Mouse (Mus musculus): ENCODE data around the gene Rbp2. TPM values are rescaled to one million over a fixed set of nuclear protein-coding genes. Genes with fewer than 3 reads are reported as not detected.

The Rbp2 gene
- polyA plus RNA-seq, 1 experiment from 2014 or later: 0.27 TPM

DNA sequence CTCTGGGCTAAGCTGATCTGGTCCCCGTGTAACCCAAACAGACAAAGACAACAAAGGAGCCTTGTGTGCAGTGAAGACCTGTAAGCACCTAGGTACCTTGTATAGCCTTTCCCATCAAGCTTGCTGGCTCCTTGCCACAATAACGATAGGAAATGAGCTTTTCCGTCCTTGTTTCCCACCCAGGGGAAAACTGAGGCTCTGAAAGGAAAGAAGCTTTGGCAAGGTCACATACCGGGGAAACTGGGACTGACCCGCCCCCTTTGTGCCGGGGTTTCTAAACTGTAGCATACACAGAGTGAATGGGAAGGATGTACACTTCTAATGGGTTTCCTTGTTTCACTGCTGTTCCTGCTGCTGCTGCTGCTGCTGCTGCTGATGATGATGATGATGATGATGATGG lies 12.1 kb downstream of the Rbp2 start:
- Histone ChIP-seq H3K9me3 (replicated peaks; ENCODE audit: control insufficient read depth, low read length) (no peaks in the 10 kb centered on the region), H3K36me3 (ENCODE audit: control insufficient read depth, insufficient read depth, low read length) (no peaks in the 10 kb centered on the region), H3K9ac (ENCODE audit: low read depth, low read length) (no peak overlapping the region), H3K4me3 (ENCODE audit: low read depth, low read length) (no peak overlapping the region), H3K4me1 (ENCODE audit: control insufficient read depth, insufficient read depth, low read length) (peaks cover 7% of the 10 kb centered on the region; the same call in 1 of the 2 replicates), H3K27ac (ENCODE audit: low read depth, low read length) (no peak overlapping the region), H3K4me2 (no peak overlapping the region), H3K27me3 (ENCODE audit: control insufficient read depth, insufficient read depth, low read length) (no peaks in the 10 kb centered on the region)
- ATAC-seq (replicated peaks; ENCODE audit: insufficient number of reproducible peaks, low FRiP score, low TSS enrichment): no peak
- WGBS (ENCODE audit: insufficient replicate concordance): 57% methylated on average over 6 of the region's 6 CpGs

DNA sequence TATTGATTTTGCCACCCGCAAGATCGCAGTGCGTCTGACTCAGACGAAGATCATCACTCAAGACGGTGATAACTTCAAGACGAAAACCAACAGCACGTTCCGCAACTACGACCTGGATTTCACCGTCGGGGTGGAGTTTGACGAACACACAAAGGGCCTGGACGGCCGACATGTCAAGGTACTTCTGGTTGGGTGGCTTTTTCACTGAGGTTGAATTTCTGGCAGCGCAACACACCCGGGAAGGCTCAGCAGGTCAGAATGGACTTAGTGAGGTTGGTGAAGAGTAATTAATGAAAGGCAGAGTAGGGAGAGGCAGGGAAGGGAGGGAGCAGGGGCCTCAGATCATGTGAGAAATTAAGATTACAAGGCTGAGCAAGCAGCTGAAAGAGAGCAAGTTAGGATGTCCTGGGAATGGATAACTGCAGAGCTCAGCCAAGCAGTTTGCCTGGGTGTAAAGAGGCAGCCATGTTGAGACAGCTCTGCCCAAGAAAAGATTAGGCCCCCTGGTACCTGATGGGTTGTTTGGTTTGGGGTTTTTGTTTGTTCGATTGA lies 12.9 kb downstream of the Rbp2 start:
- no peak overlapping the region for H3K27ac ChIP-seq (ENCODE audit: low read depth, low read length)
- H3K4me1 ChIP-seq (ENCODE audit: control insufficient read depth, insufficient read depth, low read length): peaks cover 7% of the 10 kb centered on the region; the same call in 1 of the 2 replicates
- H3K4me3 ChIP-seq (ENCODE audit: low read depth, low read length): no peak overlapping the region
- no peak for ATAC-seq (replicated peaks; ENCODE audit: insufficient number of reproducible peaks, low FRiP score, low TSS enrichment)
- no peak overlapping the region for H3K4me2 ChIP-seq
- H3K9me3 ChIP-seq (replicated peaks; ENCODE audit: control insufficient read depth, low read length): no peaks in the 10 kb centered on the region
- no peaks in the 10 kb centered on the region for H3K36me3 ChIP-seq (ENCODE audit: control insufficient read depth, insufficient read depth, low read length)
- H3K27me3 ChIP-seq (ENCODE audit: control insufficient read depth, insufficient read depth, low read length): no peaks in the 10 kb centered on the region
- 77% methylated on average over 17 of the region's 17 CpGs for WGBS (ENCODE audit: insufficient replicate concordance)
- no peak overlapping the region for H3K9ac ChIP-seq (ENCODE audit: low read depth, low read length)

GRCm38 (mm10) chr9:98499601-98500000 lies 13.7 kb downstream of the Rbp2 start:
- ATAC-seq (replicated peaks; ENCODE audit: insufficient number of reproducible peaks, low FRiP score, low TSS enrichment): no peak
- Histone ChIP-seq H3K27me3 (ENCODE audit: control insufficient read depth, insufficient read depth, low read length) (no peaks in the 10 kb centered on the region), H3K9ac (ENCODE audit: low read depth, low read length) (no peak overlapping the region), H3K36me3 (ENCODE audit: control insufficient read depth, insufficient read depth, low read length) (no peaks in the 10 kb centered on the region), H3K9me3 (replicated peaks; ENCODE audit: control insufficient read depth, low read length) (no peaks in the 10 kb centered on the region), H3K4me3 (ENCODE audit: low read depth, low read length) (no peak overlapping the region), H3K27ac (ENCODE audit: low read depth, low read length) (no peak overlapping the region), H3K4me2 (no peak overlapping the region), H3K4me1 (ENCODE audit: control insufficient read depth, insufficient read depth, low read length) (peaks cover 7% of the 10 kb centered on the region; the same call in 1 of the 2 replicates)
- WGBS (ENCODE audit: insufficient replicate concordance): 81% methylated on average over 5 of the region's 5 CpGs

GRCm38 (mm10) chr9:98507480-98507879 lies 21.6 kb downstream of the Rbp2 start:
- no peaks in the 10 kb centered on the region for H3K36me3 ChIP-seq (ENCODE audit: control insufficient read depth, insufficient read depth, low read length)
- no peak overlapping the region for H3K27ac ChIP-seq (ENCODE audit: low read depth, low read length)
- ATAC-seq (replicated peaks; ENCODE audit: insufficient number of reproducible peaks, low FRiP score, low TSS enrichment): no peak
- WGBS (ENCODE audit: insufficient replicate concordance): 61% methylated on average over 6 of the region's 6 CpGs
- H3K4me3 ChIP-seq (ENCODE audit: low read depth, low read length): no peak overlapping the region
- no peak overlapping the region for H3K4me2 ChIP-seq
- H3K4me1 ChIP-seq (ENCODE audit: control insufficient read depth, insufficient read depth, low read length): no peaks in the 10 kb centered on the region
- H3K9ac ChIP-seq (ENCODE audit: low read depth, low read length): no peak overlapping the region
- no peaks in the 10 kb centered on the region for H3K27me3 ChIP-seq (ENCODE audit: control insufficient read depth, insufficient read depth, low read length)
- no peaks in the 10 kb centered on the region for H3K9me3 ChIP-seq (replicated peaks; ENCODE audit: control insufficient read depth, low read length)

- Histone ChIP-seq H3K4me2 (no peak overlapping the region), H3K27me3 (ENCODE audit: control insufficient read depth, insufficient read depth, low read length) (no peaks in the 10 kb centered on the region), H3K36me3 (ENCODE audit: control insufficient read depth, insufficient read depth, low read length) (no peaks in the 10 kb centered on the region), H3K27ac (ENCODE audit: low read depth, low read length) (no peak overlapping the region), H3K4me3 (ENCODE audit: low read depth, low read length) (no peak overlapping the region), H3K9me3 (replicated peaks; ENCODE audit: control insufficient read depth, low read length) (no peaks in the 10 kb centered on the region), H3K4me1 (ENCODE audit: control insufficient read depth, insufficient read depth, low read length) (no peaks in the 10 kb centered on the region), H3K9ac (ENCODE audit: low read depth, low read length) (no peak overlapping the region)
- WGBS (ENCODE audit: insufficient replicate concordance): 82% methylated on average over 6 of the region's 6 CpGs
- no peak for ATAC-seq (replicated peaks; ENCODE audit: insufficient number of reproducible peaks, low FRiP score, low TSS enrichment)
Measured at GRCm38 (mm10) chr9:98510363-98511055, 24.6 kb downstream of the Rbp2 start.

DNA sequence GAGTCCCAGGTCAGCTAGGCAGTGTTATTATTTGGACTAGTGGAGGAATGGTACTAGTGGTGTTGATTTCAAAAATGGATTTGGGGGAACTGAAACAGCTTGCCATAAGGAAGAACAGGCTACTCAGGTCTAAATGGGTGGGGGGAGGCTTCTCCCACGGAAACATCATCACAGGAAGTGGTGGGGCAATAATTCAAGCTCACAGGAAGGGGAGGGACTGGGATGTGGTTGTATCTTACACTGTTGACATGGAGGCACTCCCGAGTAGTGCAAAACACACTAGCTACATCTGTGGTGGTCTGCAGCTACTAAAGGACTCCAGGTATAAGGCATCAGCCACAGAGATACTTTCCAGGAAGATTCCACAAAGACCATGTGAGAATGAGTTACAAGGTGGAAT lies 38.0 kb downstream of the Rbp2 start:
- no peak for ATAC-seq (replicated peaks; ENCODE audit: insufficient number of reproducible peaks, low FRiP score, low TSS enrichment)
- H3K9me3 ChIP-seq (replicated peaks; ENCODE audit: control insufficient read depth, low read length): no peaks in the 10 kb centered on the region
- H3K27ac ChIP-seq (ENCODE audit: low read depth, low read length): no peak overlapping the region
- H3K4me2 ChIP-seq: no peak overlapping the region
- no peaks in the 10 kb centered on the region for H3K36me3 ChIP-seq (ENCODE audit: control insufficient read depth, insufficient read depth, low read length)
- H3K4me1 ChIP-seq (ENCODE audit: control insufficient read depth, insufficient read depth, low read length): no peaks in the 10 kb centered on the region
- H3K4me3 ChIP-seq (ENCODE audit: low read depth, low read length): no peak overlapping the region
- H3K9ac ChIP-seq (ENCODE audit: low read depth, low read length): no peak overlapping the region
- H3K27me3 ChIP-seq (ENCODE audit: control insufficient read depth, insufficient read depth, low read length): no peaks in the 10 kb centered on the region
- 59% methylated on average over 2 of the region's 2 CpGs for WGBS (ENCODE audit: insufficient replicate concordance)

DNA sequence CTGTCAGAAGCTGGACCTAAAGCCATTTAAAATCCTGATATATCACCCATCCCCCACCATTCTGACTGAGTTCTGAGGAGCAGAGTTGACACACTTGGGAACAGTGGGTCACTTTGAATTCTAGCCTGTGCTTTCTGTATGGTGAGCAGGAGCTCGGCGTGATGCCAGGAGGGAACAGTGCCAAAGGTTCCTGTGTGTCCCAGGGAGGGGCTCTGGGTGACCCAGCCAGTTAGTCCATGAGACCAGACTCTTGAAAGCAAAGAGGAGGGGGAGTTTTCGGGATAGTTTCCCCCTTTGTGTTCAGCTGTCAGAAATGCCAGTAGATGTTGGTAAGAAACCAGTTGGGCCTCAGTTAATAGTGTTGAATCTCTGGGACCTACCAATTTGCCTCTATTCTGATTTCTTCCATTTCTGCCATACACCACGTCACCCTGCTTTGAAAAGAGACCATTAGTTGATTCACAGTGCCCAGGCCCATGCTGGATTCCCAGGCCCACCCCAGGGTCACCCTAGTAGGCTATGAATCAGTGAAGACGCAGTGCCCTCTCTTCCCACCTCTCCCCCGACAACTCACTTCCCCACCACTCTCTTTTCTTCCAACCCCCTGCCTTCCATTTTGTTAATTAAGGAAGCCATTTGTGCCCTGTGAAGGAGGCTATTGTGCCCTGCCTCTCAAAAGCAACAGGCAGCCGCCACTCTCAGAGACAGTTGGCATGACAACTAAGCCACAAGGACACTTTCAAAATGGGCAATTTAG lies 39.0 kb downstream of the Rbp2 start:
- Histone ChIP-seq H3K4me3 (ENCODE audit: low read depth, low read length) (no peak overlapping the region), H3K36me3 (ENCODE audit: control insufficient read depth, insufficient read depth, low read length) (no peaks in the 10 kb centered on the region), H3K4me1 (ENCODE audit: control insufficient read depth, insufficient read depth, low read length) (no peaks in the 10 kb centered on the region), H3K27me3 (ENCODE audit: control insufficient read depth, insufficient read depth, low read length) (no peaks in the 10 kb centered on the region), H3K27ac (ENCODE audit: low read depth, low read length) (no peak overlapping the region), H3K9me3 (replicated peaks; ENCODE audit: control insufficient read depth, low read length) (no peaks in the 10 kb centered on the region), H3K9ac (ENCODE audit: low read depth, low read length) (no peak overlapping the region), H3K4me2 (no peak overlapping the region)
- 66% methylated on average over 7 of the region's 7 CpGs for WGBS (ENCODE audit: insufficient replicate concordance)
- ATAC-seq (replicated peaks; ENCODE audit: insufficient number of reproducible peaks, low FRiP score, low TSS enrichment): no peak

GRCm38 (mm10) chr9:98525543-98525924 lies 39.6 kb downstream of the Rbp2 start:
- H3K4me1 ChIP-seq (ENCODE audit: control insufficient read depth, insufficient read depth, low read length): no peaks in the 10 kb centered on the region
- no peak overlapping the region for H3K4me2 ChIP-seq
- H3K9me3 ChIP-seq (replicated peaks; ENCODE audit: control insufficient read depth, low read length): no peaks in the 10 kb centered on the region
- no peak for ATAC-seq (replicated peaks; ENCODE audit: insufficient number of reproducible peaks, low FRiP score, low TSS enrichment)
- WGBS (ENCODE audit: insufficient replicate concordance): 71% methylated on average over 7 of the region's 7 CpGs
- H3K27me3 ChIP-seq (ENCODE audit: control insufficient read depth, insufficient read depth, low read length): no peaks in the 10 kb centered on the region
- no peak overlapping the region for H3K4me3 ChIP-seq (ENCODE audit: low read depth, low read length)
- H3K36me3 ChIP-seq (ENCODE audit: control insufficient read depth, insufficient read depth, low read length): no peaks in the 10 kb centered on the region
- H3K9ac ChIP-seq (ENCODE audit: low read depth, low read length): no peak overlapping the region
- H3K27ac ChIP-seq (ENCODE audit: low read depth, low read length): no peak overlapping the region

Measured in heart, embryonic 11.5 days (tissue).